Mouse (Mus musculus): ENCODE measurements at regions not wholly inside any gene's neighbourhood (a gene's known extent, or its start where the extent isn't known, plus 50 kb on each side); places are given as distances from the start of the nearest gene placed in this dataset.

GRCm38 (mm10) chr13:84804241-84804980, 384.8 kb upstream of the Ccnh start:
- TF ChIP-seq CTCF (IDR thresholded peaks at IDR 0.05) (no peak), EP300 (IDR thresholded peaks at IDR 0.05) (no peak)
